Mouse (Mus musculus): ENCODE results near the gene Cyp2u1. TPM values are rescaled to one million over a fixed set of nuclear protein-coding genes. Genes with fewer than 3 reads are reported as not detected.
A peak's percentile ranks its signal among the peaks of the same experiment; 100 is the strongest.

The Cyp2u1 gene
- polyA plus RNA-seq, 1 experiment from 2014 or later: 2.5 TPM

- no peak overlapping the region for H3K9ac ChIP-seq
- no peak overlapping the region for H3K27ac ChIP-seq
- no peak overlapping the region for H3K4me3 ChIP-seq (replicated peaks)
- peaks cover 6% of the 10 kb centered on the region; the same call in 1 of the 2 replicates for H3K4me1 ChIP-seq
- H3K4me2 ChIP-seq: no peak overlapping the region
- no peaks in the 10 kb centered on the region for H3K36me3 ChIP-seq
- no peaks in the 10 kb centered on the region for H3K9me3 ChIP-seq (replicated peaks)
- 0 out of 2 replicates have a peak, but pooled peaks cover 6% of the 10 kb centered on the region for H3K27me3 ChIP-seq
- WGBS: 8% methylated on average over 6 of the region's 6 CpGs
- ATAC-seq (replicated peaks; ENCODE audit: low FRiP score): no peak
Observed at GRCm38 (mm10) chr3:131299908-131300307, 3.1 kb downstream of the Cyp2u1 start.

- peaks cover 6% of the 10 kb centered on the region; the same call in 1 of the 2 replicates for H3K4me1 ChIP-seq
- 0 out of 2 replicates have a peak, but pooled peaks cover 4% of the 10 kb centered on the region for H3K27me3 ChIP-seq
- H3K36me3 ChIP-seq: no peaks in the 10 kb centered on the region
- no peak overlapping the region for H3K4me2 ChIP-seq
- H3K4me3 ChIP-seq (replicated peaks): no peak overlapping the region
- no peaks in the 10 kb centered on the region for H3K9me3 ChIP-seq (replicated peaks)
- no peak overlapping the region for H3K27ac ChIP-seq
- H3K9ac ChIP-seq: no peak overlapping the region
- WGBS: 81% methylated on average over 9 of the region's 9 CpGs
- ATAC-seq (replicated peaks; ENCODE audit: low FRiP score): no peak
Observed at GRCm38 (mm10) chr3:131299078-131299477, 3.9 kb downstream of the Cyp2u1 start.

- H3K4me1 ChIP-seq: no peaks in the 10 kb centered on the region
- H3K27ac ChIP-seq: no peak overlapping the region
- 90% methylated on average over 7 of the region's 7 CpGs for WGBS
- H3K4me3 ChIP-seq (replicated peaks): no peak overlapping the region
- no peaks in the 10 kb centered on the region for H3K36me3 ChIP-seq
- H3K9ac ChIP-seq: no peak overlapping the region
- ATAC-seq (replicated peaks; ENCODE audit: low FRiP score): no peak
- no peaks in the 10 kb centered on the region for H3K9me3 ChIP-seq (replicated peaks)
- H3K4me2 ChIP-seq: no peak overlapping the region
- no peaks in the 10 kb centered on the region for H3K27me3 ChIP-seq
Observed at GRCm38 (mm10) chr3:131296893-131297292, 6.1 kb downstream of the Cyp2u1 start.

- no peak for ATAC-seq (replicated peaks; ENCODE audit: low FRiP score)
- no peak overlapping the region for H3K4me3 ChIP-seq (replicated peaks)
- no peaks in the 10 kb centered on the region for H3K9me3 ChIP-seq (replicated peaks)
- no peaks in the 10 kb centered on the region for H3K36me3 ChIP-seq
- no peaks in the 10 kb centered on the region for H3K27me3 ChIP-seq
- H3K27ac ChIP-seq: no peak overlapping the region
- H3K4me2 ChIP-seq: no peak overlapping the region
- no peak overlapping the region for H3K9ac ChIP-seq
- no peaks in the 10 kb centered on the region for H3K4me1 ChIP-seq
- WGBS: 84% methylated on average over 12 of the region's 12 CpGs
Observed at GRCm38 (mm10) chr3:131295513-131296200, 7.4 kb downstream of the Cyp2u1 start.

DNA sequence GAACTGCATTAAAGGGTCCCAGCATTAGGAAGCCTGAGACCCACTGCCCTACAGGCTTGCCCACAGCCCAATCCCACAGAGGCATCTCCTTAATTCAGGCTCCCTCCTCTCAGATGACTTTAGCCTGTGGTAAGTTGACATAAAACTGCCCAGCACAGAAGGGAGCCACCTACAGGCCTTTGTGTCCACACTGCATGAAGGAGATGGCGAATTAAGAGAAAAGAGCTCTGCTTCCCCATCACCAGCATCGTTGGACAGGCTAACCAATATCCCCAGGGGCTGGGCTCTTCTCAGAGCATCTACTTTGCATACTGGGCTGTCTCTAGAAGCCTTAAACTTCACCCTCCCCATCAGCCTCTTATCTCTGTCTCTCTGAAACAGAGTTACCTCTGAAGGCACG is 8.5 kb downstream of the Cyp2u1 start:
- Histone ChIP-seq H3K9me3 (replicated peaks) (no peaks in the 10 kb centered on the region), H3K36me3 (no peaks in the 10 kb centered on the region), H3K4me3 (replicated peaks) (no peak overlapping the region), H3K4me2 (no peak overlapping the region), H3K27me3 (no peaks in the 10 kb centered on the region), H3K9ac (no peak overlapping the region), H3K4me1 (no peaks in the 10 kb centered on the region), H3K27ac (no peak overlapping the region)
- WGBS: 67% methylated on average over 3 of the region's 3 CpGs
- ATAC-seq (replicated peaks; ENCODE audit: low FRiP score): no peak

DNA sequence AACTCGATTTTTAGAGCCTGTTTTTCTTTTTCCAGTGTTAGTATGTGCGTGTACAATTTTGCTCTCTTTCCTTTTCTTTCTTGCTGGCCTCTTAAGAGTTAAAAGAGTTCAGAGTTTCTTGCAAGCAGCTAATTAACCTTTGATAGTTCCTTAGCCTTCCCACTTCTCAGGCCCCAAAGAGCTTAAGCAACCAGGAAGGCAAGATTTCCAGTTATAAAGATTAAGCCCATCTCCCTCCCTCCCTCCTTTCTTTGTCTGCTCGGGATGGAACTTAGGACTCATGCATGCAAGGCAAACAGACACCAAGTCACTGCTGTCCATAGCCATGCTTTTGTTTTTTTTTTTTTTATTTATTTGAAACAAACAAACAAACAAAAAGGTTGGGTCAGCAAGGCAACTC is 10.1 kb downstream of the Cyp2u1 start:
- 68% methylated on average over 3 of the region's 3 CpGs for WGBS
- Histone ChIP-seq H3K4me1 (no peaks in the 10 kb centered on the region), H3K9me3 (replicated peaks) (no peaks in the 10 kb centered on the region), H3K4me3 (replicated peaks) (no peak overlapping the region), H3K27me3 (no peaks in the 10 kb centered on the region), H3K4me2 (no peak overlapping the region), H3K36me3 (no peaks in the 10 kb centered on the region), H3K27ac (no peak overlapping the region), H3K9ac (no peak overlapping the region)
- ATAC-seq (replicated peaks; ENCODE audit: low FRiP score): no peak

DNA sequence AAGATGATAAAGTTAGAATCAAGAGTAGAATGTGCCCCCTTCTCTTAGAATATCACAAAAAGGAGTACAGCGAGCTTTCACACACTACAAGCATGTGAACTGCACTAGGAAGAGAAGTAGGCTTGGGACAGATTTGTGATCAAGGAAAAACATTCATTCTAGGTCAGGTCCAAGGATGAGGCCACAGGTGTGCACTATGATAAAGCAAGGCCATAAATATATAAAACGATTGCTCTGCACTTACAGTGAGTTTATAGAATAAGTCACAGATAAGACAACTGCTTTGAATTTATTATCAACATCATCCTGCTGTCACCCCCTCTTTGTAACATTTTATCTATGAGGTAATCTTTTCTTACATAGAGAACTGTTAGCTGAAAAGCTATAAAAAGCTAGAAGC is 10.7 kb downstream of the Cyp2u1 start:
- Histone ChIP-seq H3K4me2 (no peak overlapping the region), H3K4me3 (replicated peaks) (no peak overlapping the region), H3K9me3 (replicated peaks) (no peaks in the 10 kb centered on the region), H3K27me3 (no peaks in the 10 kb centered on the region), H3K4me1 (no peaks in the 10 kb centered on the region), H3K9ac (no peak overlapping the region), H3K36me3 (no peaks in the 10 kb centered on the region), H3K27ac (no peak overlapping the region)
- WGBS: 82% methylated on average over 2 of the region's 2 CpGs
- ATAC-seq (replicated peaks; ENCODE audit: low FRiP score): no peak

GRCm38 (mm10) chr3:131291890-131292289 is 11.1 kb downstream of the Cyp2u1 start:
- no peaks in the 10 kb centered on the region for H3K27me3 ChIP-seq
- H3K9me3 ChIP-seq (replicated peaks): no peaks in the 10 kb centered on the region
- 87% methylated on average over 4 of the region's 4 CpGs for WGBS
- H3K36me3 ChIP-seq: no peaks in the 10 kb centered on the region
- no peak for ATAC-seq (replicated peaks; ENCODE audit: low FRiP score)
- no peak overlapping the region for H3K9ac ChIP-seq
- no peaks in the 10 kb centered on the region for H3K4me1 ChIP-seq
- H3K4me2 ChIP-seq: no peak overlapping the region
- H3K27ac ChIP-seq: no peak overlapping the region
- H3K4me3 ChIP-seq (replicated peaks): no peak overlapping the region

DNA sequence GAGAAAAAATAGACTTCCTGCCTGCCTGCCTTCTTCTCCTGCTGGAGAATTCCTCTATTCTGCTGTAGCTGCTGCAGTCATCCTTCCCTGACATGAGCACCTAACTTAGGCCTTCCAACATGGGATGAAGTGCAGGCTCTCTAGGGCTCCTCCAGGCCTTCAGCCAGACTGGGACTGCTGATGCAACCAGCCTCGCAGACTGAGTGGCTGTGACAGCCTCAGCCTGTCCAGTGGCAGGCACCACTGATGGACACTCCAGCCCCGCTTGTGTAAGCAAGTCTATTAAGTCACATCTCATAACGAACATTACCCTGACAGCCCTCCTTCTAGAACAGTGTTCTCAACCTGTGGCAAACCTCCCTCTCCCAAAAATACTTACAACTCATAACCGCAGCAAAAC is 28.9 kb downstream of the Cyp2u1 start:
- no peak for ATAC-seq (replicated peaks; ENCODE audit: low FRiP score)
- 76% methylated on average over 4 of the region's 4 CpGs for WGBS
- H3K36me3 ChIP-seq: no peaks in the 10 kb centered on the region
- H3K4me1 ChIP-seq: peaks cover 24% of the 10 kb centered on the region
- no peaks in the 10 kb centered on the region; the same call in 1 of the 2 replicates for H3K9me3 ChIP-seq (replicated peaks)
- no peak overlapping the region for H3K27ac ChIP-seq
- no peak overlapping the region for H3K4me2 ChIP-seq
- H3K4me3 ChIP-seq (replicated peaks): no peak overlapping the region
- H3K9ac ChIP-seq: no peak overlapping the region
- no peaks in the 10 kb centered on the region for H3K27me3 ChIP-seq

DNA sequence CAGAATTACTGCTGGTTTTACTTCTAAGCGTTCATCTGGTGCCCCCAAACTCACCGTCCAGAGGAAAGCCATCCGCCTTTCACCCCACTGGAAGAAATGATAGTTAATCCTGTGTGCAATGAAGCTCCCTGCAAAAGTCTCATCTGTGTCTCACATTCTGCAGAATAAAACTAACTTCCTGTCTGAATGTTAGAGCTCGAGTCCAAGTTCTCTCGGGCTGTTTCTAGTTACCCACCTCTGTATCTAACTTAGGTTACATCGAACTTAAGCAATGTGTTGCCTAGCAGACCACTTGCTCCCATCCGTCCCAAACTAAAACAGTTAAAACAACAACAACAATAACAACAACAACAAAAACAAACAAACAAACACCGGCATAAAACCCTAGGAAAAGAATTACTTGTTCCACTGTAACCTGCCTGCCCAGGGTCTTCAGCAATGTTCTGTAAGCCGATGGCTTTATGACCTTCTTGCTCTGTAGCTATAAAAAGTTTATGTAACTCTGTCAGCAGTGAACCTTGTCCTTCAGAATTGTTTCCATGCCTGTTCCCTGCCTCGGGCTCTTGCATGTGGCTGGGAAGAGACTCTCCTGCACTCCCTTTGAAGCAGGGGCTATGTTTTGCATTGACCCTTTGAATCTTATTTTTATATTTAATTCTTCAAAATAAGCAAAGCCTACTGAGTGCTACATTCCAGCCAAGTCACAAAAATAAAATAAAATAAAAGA is 30.5 kb downstream of the Cyp2u1 start:
- ATAC-seq (replicated peaks; ENCODE audit: low FRiP score): peak; percentile 24
- H3K4me1 ChIP-seq: peaks cover 37% of the 10 kb centered on the region
- peak overlapping the region; percentile 89 for H3K27ac ChIP-seq
- peak overlapping the region; percentile 29 for H3K9ac ChIP-seq
- no peaks in the 10 kb centered on the region for H3K9me3 ChIP-seq (replicated peaks)
- H3K4me2 ChIP-seq: peak overlapping the region; percentile 78
- peak overlapping the region; percentile 89 for H3K4me3 ChIP-seq (replicated peaks)
- H3K27me3 ChIP-seq: no peaks in the 10 kb centered on the region
- no peaks in the 10 kb centered on the region for H3K36me3 ChIP-seq
- 20% methylated on average over 10 of the region's 10 CpGs for WGBS

GRCm38 (mm10) chr3:131271559-131272373 is 31.3 kb downstream of the Cyp2u1 start, which contains the start of gene Hadh:
Gene Hadh (minus strand): TSS chr3:131272101.
- peak; percentile 93 for ATAC-seq (replicated peaks; ENCODE audit: low FRiP score)
- Histone ChIP-seq H3K36me3 (peaks cover 2% of the 10 kb centered on the region; the same call in 1 of the 2 replicates), H3K4me2 (peak within 1 kb of the TSS; percentile 78), H3K4me1 (peaks cover 37% of the 10 kb centered on the region), H3K9me3 (replicated peaks) (no peaks in the 10 kb centered on the region), H3K9ac (peak within 1 kb of the TSS; percentile 83), H3K4me3 (replicated peaks) (peak within 1 kb of the TSS; percentile 89), H3K27me3 (no peaks in the 10 kb centered on the region), H3K27ac (peak within 1 kb of the TSS; percentile 89)
- WGBS: under 1% methylated on average over 52 of the region's 54 CpGs

DNA sequence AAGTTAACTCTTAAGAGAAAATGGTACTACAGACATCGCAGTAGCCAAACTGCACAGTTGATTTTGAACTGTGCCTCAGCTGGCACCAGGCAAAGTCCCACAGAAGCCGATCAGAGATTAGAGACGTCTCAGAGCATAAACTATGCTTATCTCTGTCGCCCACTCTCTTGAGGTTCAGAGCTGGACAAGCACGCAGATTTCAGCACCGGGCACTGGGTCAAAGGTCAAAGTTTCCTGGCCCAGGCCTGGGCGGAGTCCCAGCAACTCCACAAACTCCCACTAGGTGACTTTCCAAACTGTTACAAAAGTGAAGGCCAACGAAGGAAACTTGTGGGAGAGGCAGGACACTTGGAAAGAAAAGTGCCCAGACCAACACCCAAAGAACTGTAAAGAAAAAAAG is 31.9 kb downstream of the Cyp2u1 start:
- WGBS: 11% methylated on average over 8 of the region's 8 CpGs
- H3K4me3 ChIP-seq (replicated peaks): peak overlapping the region; percentile 89
- no peaks in the 10 kb centered on the region for H3K27me3 ChIP-seq
- peak overlapping the region; percentile 83 for H3K9ac ChIP-seq
- peak overlapping the region; percentile 78 for H3K4me2 ChIP-seq
- peaks cover 3% of the 10 kb centered on the region; the same call in 1 of the 2 replicates for H3K36me3 ChIP-seq
- H3K4me1 ChIP-seq: peaks cover 37% of the 10 kb centered on the region
- peak; percentile 54 for ATAC-seq (replicated peaks; ENCODE audit: low FRiP score)
- H3K9me3 ChIP-seq (replicated peaks): no peaks in the 10 kb centered on the region
- H3K27ac ChIP-seq: peak overlapping the region; percentile 89

All from kidney, embryonic 15.5 days (tissue).